ENCODE assay signal across 8 mouse cellular contexts in genomic region chr17:14279177-14279965, GRCm38 (mm10). TPM values are rescaled to one million over a fixed set of nuclear protein-coding genes. Genes with fewer than 3 reads are reported as not detected.
A peak's percentile ranks its signal among the peaks of the same experiment; 100 is the strongest.
DNase-seq lines count a peak whose midpoint lies in the region; ATAC-seq lines count a peak whose summit lies in the region.

Gene Smoc2, plus strand, starts transcription at chr17:14279506.

- no peaks in the 10 kb centered on the region for H3K9me3 ChIP-seq in forebrain, embryonic 10.5 days
- H3K9me3 ChIP-seq in heart, embryonic 16.5 days (replicated peaks; ENCODE audit: control insufficient read depth, low read length) = no peaks in the 10 kb centered on the region
- H3K9me3 ChIP-seq in stomach, embryonic 15.5 days = no peaks in the 10 kb centered on the region

- H3K36me3 ChIP-seq in forebrain, embryonic 10.5 days (replicated peaks) = no peaks in the 10 kb centered on the region
- no peaks in the 10 kb centered on the region for H3K36me3 ChIP-seq in heart, embryonic 16.5 days (ENCODE audit: control insufficient read depth, insufficient read depth)
- no peaks in the 10 kb centered on the region for H3K36me3 ChIP-seq in stomach, embryonic 15.5 days

- H3K27ac ChIP-seq in forebrain, embryonic 10.5 days = no peak within 1 kb of the TSS
- no peak within 1 kb of the TSS for H3K27ac ChIP-seq in heart, embryonic 16.5 days (ENCODE audit: low read length)
- 0 out of 2 replicates have a peak within 1 kb of the TSS, but pooled peaks have one; percentile 28 for H3K27ac ChIP-seq in stomach, embryonic 15.5 days

- WGBS in forebrain, embryonic 10.5 days = under 1% methylated on average over 61 of the region's 61 CpGs
- WGBS in heart, embryonic 16.5 days = under 1% methylated on average over 61 of the region's 61 CpGs
- WGBS in stomach, embryonic 15.5 days = under 1% methylated on average over 61 of the region's 61 CpGs

- peaks cover 24% of the 10 kb centered on the region for H3K4me1 ChIP-seq in forebrain, embryonic 10.5 days
- peaks cover 11% of the 10 kb centered on the region for H3K4me1 ChIP-seq in heart, embryonic 16.5 days (ENCODE audit: control insufficient read depth, insufficient read depth, low read length)
- peaks cover 17% of the 10 kb centered on the region for H3K4me1 ChIP-seq in stomach, embryonic 15.5 days

- peaks cover 89% of the 10 kb centered on the region for H3K27me3 ChIP-seq in forebrain, embryonic 10.5 days (ENCODE audit: poor library complexity, severe bottlenecking)
- H3K27me3 ChIP-seq in heart, embryonic 16.5 days (ENCODE audit: control insufficient read depth, insufficient read depth, low read length) = peaks cover 96% of the 10 kb centered on the region
- H3K27me3 ChIP-seq in stomach, embryonic 15.5 days (replicated peaks) = peaks cover 35% of the 10 kb centered on the region

- H3K4me2 ChIP-seq in heart, embryonic 16.5 days (ENCODE audit: low read depth, low read length) = peak within 1 kb of the TSS; percentile 71
- H3K4me2 ChIP-seq in stomach, embryonic 15.5 days = peak within 1 kb of the TSS; percentile 94

- peak; percentile 33 for DNase-seq in right cerebral cortex, adult 18-20 months
- DNase-seq in right cerebral cortex, postnatal 36 days (ENCODE audit: low spot score in 2 of 2) = no peak
- DNase-seq in forebrain, embryonic 10.5 days (ENCODE audit: extremely low spot score, low spot score) = peak; percentile 44
- no peak for DNase-seq in left cerebral cortex, adult 8-10 months (ENCODE audit: low spot score in 2 of 2)

- peak within 1 kb of the TSS; percentile 59 for H3K4me3 ChIP-seq in forebrain, embryonic 10.5 days
- H3K4me3 ChIP-seq in heart, embryonic 16.5 days (ENCODE audit: low read length) = peak within 1 kb of the TSS; percentile 54
- H3K4me3 ChIP-seq in stomach, embryonic 15.5 days (replicated peaks) = peak within 1 kb of the TSS; percentile 59

- ATAC-seq in heart, embryonic 16.5 days (replicated peaks; ENCODE audit: extremely low read depth, insufficient read depth, low FRiP score) = peak; percentile 6; the same call in 1 of the 2 replicates
- peak; percentile 23; the same call in 1 of the 2 replicates for ATAC-seq in megakaryocyte progenitor cell, adult 5-6 weeks (replicated peaks; ENCODE audit: poor library complexity)
- ATAC-seq in stomach, embryonic 15.5 days (ENCODE audit: insufficient read depth, low FRiP score, low read depth) = peak; percentile 66
- no peak for ATAC-seq in erythroid progenitor cell, adult 5-6 weeks (replicated peaks; ENCODE audit: low FRiP score, poor library complexity, severe bottlenecking)

- peak within 1 kb of the TSS; percentile 40 for H3K9ac ChIP-seq in heart, embryonic 16.5 days (ENCODE audit: low read length)
- peak within 1 kb of the TSS; percentile 9; the same call in 1 of the 2 replicates for H3K9ac ChIP-seq in stomach, embryonic 15.5 days

RNA-seq across cellular contexts. Expression of gene Smoc2, which starts in this region (rescaled TPM):
- 3.0 and 3.8 TPM in 2 replicates for polyA plus RNA-seq in forebrain, embryonic 10.5 days (2016; fragmentation: Nextera tagmentation; extraction: Ambion mirVana)
- polyA plus RNA-seq in heart, embryonic 16.5 days (2015; fragmentation: Nextera tagmentation; extraction: Ambion mirVana) = 33.3 and 37.0 TPM in 2 replicates
- total RNA-seq in left cerebral cortex, adult 8-10 months (2022) = 10 to 100 TPM; 11.1 to 12.6 (median 11.9) TPM
- total RNA-seq in megakaryocyte progenitor cell, adult 5-6 weeks (2015) = not detected in 2 replicates
- not detected in 2 replicates for total RNA-seq in megakaryocyte progenitor cell, adult 5-6 weeks (2017)
- polyA plus RNA-seq in stomach, embryonic 15.5 days (2015; fragmentation: Nextera tagmentation; extraction: Ambion mirVana) = 121 TPM in 2 replicates
- not detected in 2 replicates for total RNA-seq in erythroid progenitor cell, adult 5-6 weeks (2015; ENCODE audit: low replicate concordance)
- total RNA-seq in erythroid progenitor cell, adult 5-6 weeks (2017; ENCODE audit: low replicate concordance) = 0.39 TPM in 1 of 2 replicates, not detected in the other

Comparison
In these comparisons a context has a peak if more than half of its experiments do, and no peak if none do; other contexts are left out.
1. RNA of gene Smoc2 (total RNA-seq): 11.1 to 12.6 TPM in left cerebral cortex, adult 8-10 months; not detected in megakaryocyte progenitor cell, adult 5-6 weeks and 0.39 TPM in erythroid progenitor cell, adult 5-6 weeks; every median in the first group is over 4 times any median in the second.
2. DNase-seq: peak in right cerebral cortex, adult 18-20 months (single experiment) and forebrain, embryonic 10.5 days (single experiment); none in right cerebral cortex, postnatal 36 days (0 of 2) and left cerebral cortex, adult 8-10 months (0 of 2).
3. Peak in ATAC-seq in megakaryocyte progenitor cell, adult 5-6 weeks; RNA of the gene not detected or under 1 TPM.
4. Peak in every context shown above with its lines, with median percentiles within 50 percentile points of each other: H3K4me3 ChIP-seq.